Mouse (Mus musculus) lung, postnatal 36 days (tissue): ENCODE measurements around the gene 2610002M06Rik.

ENCODE experiments used
- DNase-seq: peaks from one replicate; pipeline ENCODE4 v3.0.0; 2022; ENCODE audit warnings: mixed read lengths

Gene 2610002M06Rik

GRCm38 (mm10) chrX:107816218-107816554 lies at the start of gene 2610002M06Rik:
Gene 2610002M06Rik, minus strand, starts transcription at chrX:107816334.
- DNase-seq: peak; percentile 95

DNA sequence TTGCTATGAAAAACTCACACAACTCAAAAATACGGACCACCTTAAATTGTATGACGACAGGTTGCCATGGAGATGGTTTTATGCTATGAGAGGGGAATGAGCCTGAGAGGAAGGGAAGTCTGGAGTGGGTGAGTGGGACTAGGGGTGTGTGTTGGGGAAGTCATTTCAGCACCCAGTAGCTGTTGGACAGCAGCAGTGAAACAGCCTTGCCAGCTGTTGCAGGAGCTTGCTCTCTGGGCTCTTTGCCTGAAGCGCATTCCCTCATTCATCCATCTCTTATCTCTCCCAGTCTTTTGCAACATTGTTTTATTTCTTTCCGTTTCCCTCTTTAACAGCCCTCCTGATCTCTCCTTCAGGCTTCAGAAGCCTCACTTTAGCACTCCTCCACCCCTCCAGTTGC lies 42.0 kb upstream of the 2610002M06Rik start:
- DNase-seq: no peak

- no peak for DNase-seq
Observed at GRCm38 (mm10) chrX:107816726-107817125, 592 bp upstream of the 2610002M06Rik start.

DNA sequence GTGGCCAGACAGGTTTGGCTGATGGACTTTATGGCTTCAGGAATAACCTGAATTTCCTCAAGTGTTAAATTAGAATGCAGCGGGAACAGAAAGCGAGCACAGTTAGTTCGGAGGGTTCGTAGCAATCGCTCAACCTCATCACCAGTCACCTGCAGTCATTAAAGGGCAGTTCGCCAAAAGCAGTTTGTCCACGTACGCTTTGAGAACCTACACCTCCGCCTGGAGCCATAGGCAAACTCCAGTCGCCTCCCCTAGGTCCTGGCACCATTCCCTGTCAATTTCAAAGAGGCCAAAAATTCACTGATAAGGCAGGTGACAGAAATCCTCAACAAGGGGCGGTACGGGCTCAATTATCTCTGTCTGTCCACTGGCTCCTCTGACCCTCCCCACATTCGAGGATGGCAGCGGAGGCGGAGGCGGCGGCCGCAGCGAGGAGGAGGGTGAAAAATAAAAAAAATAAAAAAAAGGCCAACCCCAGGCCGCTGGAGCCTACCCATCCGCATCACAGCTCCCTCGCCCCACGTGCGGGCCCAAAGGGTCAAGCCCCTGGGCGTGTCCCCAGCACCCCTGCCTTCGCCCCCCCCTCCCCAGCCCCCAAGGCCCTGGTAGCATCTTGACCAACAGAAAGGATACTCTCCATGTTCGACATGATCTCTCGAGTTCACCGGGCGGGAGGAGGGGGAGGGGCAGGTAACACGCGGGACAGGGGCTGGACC lies 474 bp downstream of the 2610002M06Rik start:
- DNase-seq: peak; percentile 33

- DNase-seq: no peak
Observed at GRCm38 (mm10) chrX:107812120-107812519, 4.0 kb downstream of the 2610002M06Rik start.

GRCm38 (mm10) chrX:107796919-107797318 lies 19.2 kb downstream of the 2610002M06Rik start:
- no peak for DNase-seq

DNA sequence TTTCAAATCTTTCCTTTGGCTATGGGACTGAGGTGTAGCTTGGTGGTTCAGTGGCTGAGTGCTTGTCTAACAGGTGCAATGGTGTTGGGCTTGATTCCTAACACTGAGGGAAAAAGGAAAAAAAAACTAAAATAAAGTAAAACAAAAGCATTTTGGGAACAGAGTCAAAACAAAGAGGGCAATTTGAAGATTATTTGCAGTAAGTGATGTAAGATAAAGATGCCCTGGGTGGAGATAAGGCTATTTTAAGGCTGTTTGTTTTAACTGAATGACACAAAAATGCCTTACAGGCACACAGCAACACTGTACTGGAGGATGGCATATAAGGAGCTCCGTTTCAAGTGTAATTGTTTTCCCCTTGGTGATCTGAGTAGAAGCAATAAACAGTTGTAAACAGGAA lies 20.3 kb downstream of the 2610002M06Rik start:
- no peak for DNase-seq

GRCm38 (mm10) chrX:107792290-107792689 lies 23.8 kb downstream of the 2610002M06Rik start, which contains the start of gene Tent5d:
Gene Tent5d, plus strand, starts transcription at chrX:107792590.
- DNase-seq: no peak

DNA sequence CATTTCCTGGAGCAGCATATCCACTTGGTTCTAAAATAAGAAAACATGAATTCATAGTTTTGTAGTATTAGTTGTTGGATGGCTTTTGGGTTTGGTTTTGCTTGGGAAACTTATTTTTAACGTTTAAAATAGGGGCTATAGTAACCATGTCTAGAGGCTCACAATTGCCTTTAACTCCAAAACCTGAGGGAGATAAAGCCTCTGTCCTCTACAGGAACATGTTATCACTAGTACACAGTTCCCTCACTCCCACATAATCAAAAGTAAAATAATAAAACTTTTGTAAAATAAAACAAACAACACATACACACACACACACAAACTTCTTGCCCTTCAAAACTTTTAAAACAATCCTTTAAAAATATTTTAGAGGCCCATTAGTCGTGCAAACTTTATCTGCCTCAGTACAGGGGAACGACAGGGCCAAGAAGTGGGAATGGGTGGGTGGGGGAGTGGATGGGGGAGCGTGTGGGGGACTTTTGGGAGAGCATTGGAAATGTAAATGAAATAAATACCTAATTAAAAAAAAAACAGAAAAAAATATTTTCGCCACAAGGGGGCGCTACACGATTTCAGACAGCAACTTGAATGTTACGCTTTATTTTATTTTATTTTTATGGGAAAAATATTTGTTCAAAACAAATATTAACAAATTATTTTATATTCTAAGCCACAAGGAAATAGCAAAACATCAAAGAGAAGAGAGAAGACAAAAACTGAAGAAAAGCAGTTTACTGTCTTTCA lies 25.2 kb downstream of the 2610002M06Rik start:
- DNase-seq: peak; percentile 5

GRCm38 (mm10) chrX:107790136-107790535 lies 26.0 kb downstream of the 2610002M06Rik start:
- no peak for DNase-seq

DNA sequence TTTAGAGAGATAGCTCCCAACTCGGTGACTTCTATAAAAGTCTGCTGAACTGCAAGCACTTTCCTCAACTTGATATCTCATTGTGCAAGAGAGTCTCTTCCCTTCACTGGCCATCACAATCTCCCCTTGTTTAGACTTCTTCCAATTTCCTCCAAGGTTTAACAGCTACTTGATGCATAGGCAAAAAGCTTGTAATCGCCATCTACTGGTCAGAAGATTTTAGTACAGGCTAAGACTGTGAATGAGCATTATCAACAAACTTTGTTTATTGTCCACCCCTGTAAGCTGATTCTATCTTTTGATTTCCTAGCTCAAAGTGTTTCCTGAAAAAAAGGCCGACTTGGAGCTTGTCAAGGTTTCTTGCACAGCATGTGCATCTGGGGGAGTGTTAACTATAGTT lies 48.2 kb downstream of the 2610002M06Rik start:
- peak; percentile 2 for DNase-seq
